Mouse (Mus musculus) myocyte (in vitro differentiated cells): ENCODE measurements at regions not wholly inside any gene's neighbourhood (a gene's known extent, or its start where the extent isn't known, plus 50 kb on each side); places are given as distances from the start of the nearest gene placed in this dataset.

Source experiments
- H3K27me3 ChIP-seq: one replicate; pipeline ENCODE4 v1.6.1; 2011; ENCODE audit not compliant: control insufficient read depth, insufficient read depth, insufficient read length
- H3K36me3 ChIP-seq: one replicate; pipeline ENCODE4 v1.6.1; 2011; ENCODE audit not compliant: control insufficient read depth, insufficient read depth
- H3K4me2 ChIP-seq: one replicate; pipeline ENCODE4 v1.6.1; 2011; ENCODE audit warnings: low read depth, control low read depth
- H3K4me3 ChIP-seq: one replicate; pipeline ENCODE4 v1.5.1; 2011; ENCODE audit warnings: mild to moderate bottlenecking, control low read depth, moderate library complexity
- H3K79me2 ChIP-seq: one replicate; pipeline ENCODE4 v1.6.1; 2011; ENCODE audit not compliant: control insufficient read depth, insufficient read depth
- H3ac ChIP-seq: one replicate; pipeline ENCODE4 v1.6.1; 2011; ENCODE audit not compliant: control insufficient read depth, insufficient read length
- CEBPB ChIP-seq: IDR thresholded peaks from 2 replicates; pipeline ENCODE4 v1.6.1; 2011; ENCODE audit warnings: mild to moderate bottlenecking, moderate library complexity; ENCODE audit not compliant: poor library complexity, insufficient read depth, severe bottlenecking
- E2F4 ChIP-seq: IDR thresholded peaks from one replicate; pipeline ENCODE4 v1.6.1; 2011; ENCODE audit warnings: mild to moderate bottlenecking, control low read depth, moderate library complexity; ENCODE audit not compliant: insufficient read depth
- MAX ChIP-seq: IDR thresholded peaks from one replicate; pipeline ENCODE4 v1.6.1; 2011; ENCODE audit warnings: low read depth, mild to moderate bottlenecking, control low read depth
- MYOD1 ChIP-seq, 3 experiments: IDR thresholded peaks; one replicate each; pipeline ENCODE4 v1.6.1; 2011; ENCODE audit warnings: control low read depth in 2 of 3, low read depth in 2 of 3, mild to moderate bottlenecking in 2 of 3, moderate library complexity in 1 of 3; ENCODE audit not compliant: insufficient read length in 2 of 3, control insufficient read depth in 1 of 3
- MYOG ChIP-seq, 3 experiments: IDR thresholded peaks; one replicate each; pipeline ENCODE4 v1.6.1; 2011; ENCODE audit warnings: control low read depth in 2 of 3, low read depth in 2 of 3, mild to moderate bottlenecking in 2 of 3; ENCODE audit not compliant: insufficient read length in 2 of 3, control insufficient read depth in 1 of 3, insufficient read depth in 1 of 3
- POLR2A ChIP-seq: IDR thresholded peaks from one replicate; pipeline ENCODE4 v1.6.1; 2011; ENCODE audit warnings: low read depth, mild to moderate bottlenecking, control low read depth, moderate library complexity; ENCODE audit not compliant: insufficient read length
- POLR2AphosphoS2 ChIP-seq: IDR thresholded peaks from one replicate; pipeline ENCODE4 v1.6.1; 2011; ENCODE audit warnings: low read depth, control low read depth; ENCODE audit not compliant: insufficient read length
- REST ChIP-seq: IDR thresholded peaks from one replicate; pipeline ENCODE4 v1.6.1; 2011; ENCODE audit warnings: mild to moderate bottlenecking, control low read depth, moderate library complexity; ENCODE audit not compliant: insufficient read depth, insufficient read length
- SRF ChIP-seq: IDR thresholded peaks from one replicate; pipeline ENCODE4 v1.6.1; 2011; ENCODE audit warnings: low read depth; ENCODE audit not compliant: control insufficient read depth, insufficient read length
- TCF12 ChIP-seq: IDR thresholded peaks from one replicate; pipeline ENCODE4 v1.6.1; 2011; ENCODE audit warnings: mild to moderate bottlenecking, control low read depth; ENCODE audit not compliant: poor library complexity, insufficient read depth, severe bottlenecking
- TCF3 ChIP-seq: IDR thresholded peaks from one replicate; pipeline ENCODE4 v1.6.1; 2011; ENCODE audit warnings: low read depth, control low read depth; ENCODE audit not compliant: insufficient read length
- USF1 ChIP-seq: IDR thresholded peaks from one replicate; pipeline ENCODE4 v1.6.1; 2011; ENCODE audit warnings: low read depth, mild to moderate bottlenecking, control low read depth, moderate library complexity

DNA sequence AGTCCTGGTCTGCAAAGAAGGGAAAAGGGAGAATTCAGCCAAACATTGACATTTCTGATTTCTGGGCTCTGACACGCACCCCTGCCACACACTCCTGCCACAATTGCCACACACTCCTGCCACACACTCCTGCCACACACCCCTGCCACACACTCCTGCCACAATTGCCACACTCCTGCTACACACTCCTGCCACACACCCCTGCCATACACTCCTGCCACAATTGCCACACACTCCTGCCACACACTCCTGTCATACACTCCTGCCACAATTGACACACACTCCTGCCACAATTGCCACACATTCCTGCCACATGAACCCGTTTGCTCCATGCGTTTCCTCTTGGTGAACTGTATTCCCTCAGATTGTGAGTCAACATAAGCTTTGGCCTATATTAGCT is 130.0 kb upstream of the Gm9833 start:
- Histone ChIP-seq H3K4me3 (no peak overlapping the region), H3K27me3 (no peaks in the 10 kb centered on the region), H3ac (no peak overlapping the region), H3K36me3 (no peaks in the 10 kb centered on the region), H3K4me2 (no peak overlapping the region), H3K79me2 (no peaks in the 10 kb centered on the region)
- TF ChIP-seq USF1 (no peak), MYOG (IDR thresholded peaks at IDR 0.05; ENCODE audit: control insufficient read depth in 1 of 3, insufficient read depth in 1 of 3, insufficient read length in 2 of 3, low read depth in 2 of 3) (no peak), POLR2A (no peak), TCF12 (no peak), E2F4 (no peak), SRF (no peak), REST (no peak), POLR2AphosphoS2 (no peak), MAX (no peak), CEBPB (no peak), MYOD1 (IDR thresholded peaks at IDR 0.05; ENCODE audit: control insufficient read depth in 1 of 3, insufficient read length in 2 of 3, low read depth in 2 of 3) (no peak), TCF3 (no peak)

DNA sequence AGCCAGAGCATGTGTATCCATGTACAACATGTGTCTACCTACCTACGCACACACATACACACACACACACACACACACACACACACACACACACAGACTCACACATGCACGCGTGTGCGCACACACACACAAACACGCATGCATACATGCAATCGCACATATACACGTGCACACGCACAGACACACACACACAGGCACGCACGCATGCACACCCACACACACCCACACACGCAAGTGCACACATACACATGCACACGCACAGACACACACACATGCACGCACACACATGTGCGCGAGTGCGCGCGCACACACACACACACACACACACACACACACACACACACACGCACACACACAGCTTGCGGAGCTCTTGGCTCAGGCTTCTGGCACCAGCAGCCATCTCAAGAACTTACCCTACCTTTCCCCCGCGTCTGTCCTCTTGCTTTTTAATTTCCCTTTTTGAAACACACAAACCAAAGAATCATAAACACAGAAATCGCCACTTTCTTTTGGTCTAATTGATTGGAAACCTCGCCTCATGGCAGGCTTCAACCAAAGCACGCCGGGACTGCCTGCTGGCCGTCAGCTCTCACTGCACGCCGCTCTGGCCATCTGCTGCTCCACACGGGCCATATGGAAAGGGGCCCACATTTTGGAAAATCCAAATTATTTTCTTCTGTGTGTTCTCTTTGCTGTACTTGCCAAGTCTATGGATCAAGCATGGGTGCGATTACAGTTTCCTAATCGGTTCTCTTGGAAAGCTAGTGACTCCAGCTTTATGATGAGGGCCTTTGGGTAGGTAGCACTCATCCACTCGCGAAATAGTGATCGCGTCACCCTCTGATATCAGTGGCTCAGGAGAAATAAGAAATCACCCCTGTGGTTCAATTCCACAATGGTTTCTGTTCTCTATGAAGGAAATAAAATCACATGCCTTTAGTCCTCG is 127.9 kb upstream of the Gm9833 start:
- Histone ChIP-seq H3K79me2 (no peaks in the 10 kb centered on the region), H3K27me3 (no peaks in the 10 kb centered on the region), H3ac (no peak overlapping the region), H3K4me2 (no peak overlapping the region), H3K4me3 (no peak overlapping the region), H3K36me3 (no peaks in the 10 kb centered on the region)
- TF ChIP-seq MYOD1 (IDR thresholded peaks at IDR 0.05; ENCODE audit: control insufficient read depth in 1 of 3, insufficient read length in 2 of 3, low read depth in 2 of 3): no peak
- no peak for TF ChIP-seq REST
- no peak for TF ChIP-seq POLR2AphosphoS2
- no peak for TF ChIP-seq CEBPB
- peak in 1 of 3 experiments; percentile 3 for TF ChIP-seq MYOG (IDR thresholded peaks at IDR 0.05; ENCODE audit: control insufficient read depth in 1 of 3, insufficient read depth in 1 of 3, insufficient read length in 2 of 3, low read depth in 2 of 3)
- TF ChIP-seq SRF: no peak

DNA sequence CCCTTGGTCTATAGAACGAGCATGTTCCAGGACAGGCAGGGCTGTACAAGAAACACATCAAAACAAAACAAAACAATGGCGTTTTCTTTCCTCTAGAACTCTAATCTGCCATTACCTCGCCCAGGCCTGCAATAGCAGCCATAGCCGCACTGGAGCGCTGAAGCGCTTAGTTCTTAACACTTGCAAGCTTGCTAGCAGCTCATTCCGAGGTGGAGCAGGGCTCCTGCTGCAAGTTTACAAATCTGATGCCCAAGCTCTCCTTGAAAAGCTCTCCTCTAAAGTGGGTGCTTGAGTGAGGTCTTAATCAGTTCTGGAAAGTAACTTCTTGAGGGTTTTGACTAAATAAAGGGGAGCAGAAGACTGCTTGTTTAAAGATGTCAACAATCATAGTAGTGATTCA is 127.2 kb upstream of the Gm9833 start:
- Histone ChIP-seq H3K27me3 (no peaks in the 10 kb centered on the region), H3K4me2 (no peak overlapping the region), H3K79me2 (no peaks in the 10 kb centered on the region), H3ac (no peak overlapping the region), H3K36me3 (no peaks in the 10 kb centered on the region), H3K4me3 (no peak overlapping the region)
- TF ChIP-seq MYOG (IDR thresholded peaks at IDR 0.05; ENCODE audit: control insufficient read depth in 1 of 3, insufficient read depth in 1 of 3, insufficient read length in 2 of 3, low read depth in 2 of 3): no peak
